In genomic region chr7:141394771-141395170, GRCm38 (mm10) we compare ENCODE assay signal across 9 mouse cellular contexts. TPM values are rescaled to one million over a fixed set of nuclear protein-coding genes. Genes with fewer than 3 reads are reported as not detected.
DNase-seq lines count a peak whose midpoint lies in the region; ATAC-seq and TF ChIP-seq lines count a peak whose summit lies in the region.
"Had no signal": no experiment of that assay in that cellular context is flagged by ENCODE, and none has a peak within 500 bp of the region (broad histone marks: within the 10 kb centered on the region; RNA-seq: fewer than 3 reads in every experiment).

No protein-coding gene starts in this region.

- no peak for TF ChIP-seq EP300 in lung, postnatal 0 days (IDR thresholded peaks at IDR 0.05)

- peaks cover 6% of the 10 kb centered on the region for H3K4me1 ChIP-seq in cerebellum, adult 2 months (ENCODE audit: control insufficient read depth, insufficient read depth, low read length)
- H3K4me1 ChIP-seq in lung, postnatal 0 days (ENCODE audit: insufficient read depth, low read depth, low read length), result peaks cover 8% of the 10 kb centered on the region; the same call in 1 of the 2 replicates

- no peak overlapping the region for H3K4me3 ChIP-seq in cerebellum, adult 2 months (replicated peaks; ENCODE audit: insufficient read depth, low read depth, low read length)
- no peak overlapping the region for H3K4me3 ChIP-seq in lung, postnatal 0 days (ENCODE audit: low read depth, low read length)
- H3K4me3 ChIP-seq: limb, embryonic 12.5 days had no signal

- peaks cover 21% of the 10 kb centered on the region; the same call in 1 of the 2 replicates for H3K36me3 ChIP-seq in lung, postnatal 0 days (ENCODE audit: insufficient read depth, low read length)

- ATAC-seq in common myeloid progenitor, adult 5-6 weeks (replicated peaks; ENCODE audit: low read depth, poor library complexity, severe bottlenecking), result 0 out of 2 replicates have a peak, but pooled peaks have one; percentile 13
- ATAC-seq in lung, postnatal 0 days, result no peak

- WGBS in cerebellum, adult 2 months, result 15% methylated on average over 6 of the region's 6 CpGs
- 26% methylated on average over 6 of the region's 6 CpGs for WGBS in lung, postnatal 0 days

- no peak overlapping the region for H3K4me2 ChIP-seq in lung, postnatal 0 days (replicated peaks; ENCODE audit: low read depth, low read length)

- no peaks in the 10 kb centered on the region for H3K27me3 ChIP-seq in cerebellum, adult 2 months (ENCODE audit: control insufficient read depth, insufficient read depth, low read length)
- no peaks in the 10 kb centered on the region for H3K27me3 ChIP-seq in lung, postnatal 0 days (replicated peaks; ENCODE audit: insufficient read depth, low read length)
- H3K27me3 ChIP-seq: limb, embryonic 12.5 days had no signal

- DNase-seq in cerebellum, adult 2 months, result peak; percentile 48 to 58
- DNase-seq in cerebellum, adult 11 months, result no peak
- peak; percentile 59 to 74 for DNase-seq in right cerebral cortex, postnatal 10 days (ENCODE audit: low spot score in 2 of 2)
- DNase-seq in right cerebral cortex, adult 18-20 months, result no peak
- peak; percentile 74 for DNase-seq in kidney, adult 9 months
- DNase-seq in lung, postnatal 0 days (ENCODE audit: low spot score), result peak; percentile 80
- peak; percentile 38 to 65 for DNase-seq in spleen, adult 18-20 months

- no peak overlapping the region for H3K27ac ChIP-seq in cerebellum, adult 2 months (ENCODE audit: insufficient read depth, low read length)
- no peak overlapping the region for H3K27ac ChIP-seq in lung, postnatal 0 days (ENCODE audit: low read length)
- H3K27ac ChIP-seq: limb, embryonic 12.5 days had no signal

- no peak for TF ChIP-seq POLR2A in cerebellum, adult 2 months (IDR thresholded peaks at IDR 0.05; ENCODE audit: borderline replicate concordance, insufficient read depth, low read length)

- H3K9me3 ChIP-seq in lung, postnatal 0 days (ENCODE audit: low read length), result no peaks in the 10 kb centered on the region
- H3K9me3 ChIP-seq: limb, embryonic 12.5 days had no signal

- no peak overlapping the region for H3K9ac ChIP-seq in lung, postnatal 0 days (replicated peaks; ENCODE audit: low read depth)
- H3K9ac ChIP-seq: limb, embryonic 12.5 days had no signal

- TF ChIP-seq CTCF in cerebellum, adult 2 months (IDR thresholded peaks at IDR 0.05; ENCODE audit: borderline replicate concordance, insufficient read depth, low read depth, low read length), result peak; percentile 67
- peak; percentile 88 for TF ChIP-seq CTCF in lung, postnatal 0 days (IDR thresholded peaks at IDR 0.05)

RNA-seq across cellular contexts. Expression of gene Taldo1, which starts 2.8 kb away (rescaled TPM):
- 222 and 232 TPM in 2 replicates for polyA plus RNA-seq in cerebellum, adult 2 months (2012; rRNA removed)
- 295 and 302 TPM in 2 replicates for total RNA-seq in common myeloid progenitor, adult 5-6 weeks (2017)
- 260 and 276 TPM in 2 replicates for polyA plus RNA-seq in lung, postnatal 0 days (2015; fragmentation: Nextera tagmentation; extraction: Ambion mirVana)

RNA-seq across cellular contexts. Expression of gene Gatd1, which starts 19.2 kb away (rescaled TPM):
- 48.1 and 49.2 TPM in 2 replicates for polyA plus RNA-seq in cerebellum, adult 2 months (2012; rRNA removed)
- 11.4 and 12.7 TPM in 2 replicates for total RNA-seq in common myeloid progenitor, adult 5-6 weeks (2017)
- polyA plus RNA-seq in lung, postnatal 0 days (2015; fragmentation: Nextera tagmentation; extraction: Ambion mirVana), result 49.8 and 52.3 TPM in 2 replicates

RNA-seq across cellular contexts. Expression of gene Cend1, which starts 34.5 kb away (rescaled TPM):
- polyA plus RNA-seq in cerebellum, adult 2 months (2012; rRNA removed), result 375 and 402 TPM in 2 replicates
- total RNA-seq in common myeloid progenitor, adult 5-6 weeks (2017), result not detected in 2 replicates
- polyA plus RNA-seq in lung, postnatal 0 days (2015; fragmentation: Nextera tagmentation; extraction: Ambion mirVana), result 0.25 TPM in 2 replicates

RNA-seq across cellular contexts. Expression of gene Slc25a22, which starts 42.9 kb away (rescaled TPM):
- 328 and 384 TPM in 2 replicates for polyA plus RNA-seq in cerebellum, adult 2 months (2012; rRNA removed)
- total RNA-seq in common myeloid progenitor, adult 5-6 weeks (2017), result 4.9 and 11.1 TPM in 2 replicates
- polyA plus RNA-seq in lung, postnatal 0 days (2015; fragmentation: Nextera tagmentation; extraction: Ambion mirVana), result 9.8 and 12.3 TPM in 2 replicates

RNA-seq across cellular contexts. Expression of gene Pidd1, which starts 49.1 kb away (rescaled TPM):
- polyA plus RNA-seq in cerebellum, adult 2 months (2012; rRNA removed), result 3.2 and 4.4 TPM in 2 replicates
- 8.3 and 14.3 TPM in 2 replicates for total RNA-seq in common myeloid progenitor, adult 5-6 weeks (2017)
- 1.7 and 1.8 TPM in 2 replicates for polyA plus RNA-seq in lung, postnatal 0 days (2015; fragmentation: Nextera tagmentation; extraction: Ambion mirVana)

Comparison
In these comparisons a context has a peak if more than half of its experiments do, and no peak if none do; other contexts are left out.
1. DNase-seq: peak in cerebellum, adult 2 months (2 of 2), right cerebral cortex, postnatal 10 days (2 of 2), kidney, adult 9 months (single experiment), lung, postnatal 0 days (single experiment) and spleen, adult 18-20 months (2 of 2); none in cerebellum, adult 11 months (single experiment) and right cerebral cortex, adult 18-20 months (single experiment).
2. RNA of gene Cend1, which starts 34.5 kb away (polyA plus RNA-seq): 375 to 402 TPM in cerebellum, adult 2 months; 0.25 TPM in lung, postnatal 0 days; every median in the first group is over 100 times any median in the second.